Mouse (Mus musculus) left cerebral cortex, adult 11 months (tissue): ENCODE results near the gene Zfp950.

Source experiments
- DNase-seq: peaks from one replicate; pipeline ENCODE4 v3.0.0; 2022; ENCODE audit warnings: low spot score

Zfp950 gene

DNA sequence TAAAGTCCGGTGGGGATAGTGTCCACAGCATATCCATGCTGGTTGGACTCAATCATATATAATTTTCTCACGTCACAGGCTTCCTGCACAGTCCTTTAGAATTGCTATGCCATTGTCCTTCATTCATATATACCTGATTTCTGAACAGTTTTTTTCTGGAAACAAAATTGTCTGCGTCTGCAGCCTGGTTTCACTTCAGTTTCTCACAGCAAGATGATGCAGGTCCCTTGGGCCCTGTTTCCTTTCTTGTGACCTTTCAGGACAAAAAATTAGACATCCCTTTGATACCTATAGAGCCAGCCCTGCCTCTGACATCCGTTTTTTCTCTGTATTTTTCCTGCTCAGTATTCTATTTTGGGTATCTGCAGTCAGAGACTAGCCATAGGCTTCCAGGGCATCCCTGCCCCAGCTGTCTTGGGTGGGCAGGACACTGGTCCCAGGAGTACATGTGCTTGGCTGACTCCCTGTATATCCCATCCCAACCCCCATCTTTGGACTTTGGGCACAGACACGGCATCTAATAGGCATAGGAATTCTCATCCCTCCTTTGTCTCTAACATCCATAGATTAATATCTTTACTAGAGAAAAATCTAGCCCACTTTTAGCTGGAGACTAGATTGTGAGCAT, 83.7 kb downstream of the Zfp950 start:
- DNase-seq: no peak

DNA sequence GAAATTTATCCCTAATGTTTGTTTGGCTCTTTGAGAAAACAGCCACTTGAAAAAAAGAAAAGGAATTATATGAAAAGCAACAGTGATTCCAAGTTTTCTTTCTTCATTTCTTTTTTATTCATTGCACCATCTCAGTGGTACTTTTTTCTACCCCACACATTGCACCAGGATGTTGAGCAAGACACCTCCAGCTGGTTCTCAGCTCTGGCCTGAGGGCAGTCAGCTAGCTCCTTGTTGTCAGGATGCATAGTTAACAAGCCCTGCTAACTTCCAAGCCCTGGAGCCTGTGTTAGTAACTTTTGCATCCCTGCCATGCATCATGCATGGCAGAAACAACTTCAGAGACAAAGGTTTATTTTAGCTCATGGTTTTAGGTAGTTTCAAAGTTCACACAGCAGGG, 87.9 kb downstream of the Zfp950 start:
- no peak for DNase-seq

GRCm38 (mm10) chr19:61052008-61052407, 88.6 kb downstream of the Zfp950 start:
- DNase-seq: no peak

GRCm38 (mm10) chr19:61051151-61051550, 89.5 kb downstream of the Zfp950 start:
- no peak for DNase-seq

- DNase-seq: no peak
These were observed 91.2 kb downstream of the Zfp950 start for GRCm38 (mm10) chr19:61049413-61049812.

DNA sequence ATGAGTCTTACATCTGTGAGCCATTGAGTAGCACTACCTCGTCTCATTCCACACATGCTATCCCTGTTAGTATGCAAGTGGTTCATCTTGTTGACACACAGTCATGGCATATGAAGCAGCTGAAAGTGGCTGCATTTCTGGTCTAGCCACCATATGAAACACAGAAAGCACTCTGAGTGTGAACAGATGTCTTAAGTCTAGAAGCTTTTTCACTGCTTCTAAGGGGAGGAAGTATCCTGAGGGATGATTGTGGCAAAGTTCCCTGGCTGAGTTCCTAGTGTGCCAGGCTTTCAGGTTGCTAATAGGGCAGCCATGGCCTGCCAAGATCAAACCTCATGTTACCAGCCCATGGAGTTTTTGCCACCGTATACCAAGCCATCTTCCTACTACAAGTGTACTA, 92.0 kb downstream of the Zfp950 start:
- no peak for DNase-seq

DNA sequence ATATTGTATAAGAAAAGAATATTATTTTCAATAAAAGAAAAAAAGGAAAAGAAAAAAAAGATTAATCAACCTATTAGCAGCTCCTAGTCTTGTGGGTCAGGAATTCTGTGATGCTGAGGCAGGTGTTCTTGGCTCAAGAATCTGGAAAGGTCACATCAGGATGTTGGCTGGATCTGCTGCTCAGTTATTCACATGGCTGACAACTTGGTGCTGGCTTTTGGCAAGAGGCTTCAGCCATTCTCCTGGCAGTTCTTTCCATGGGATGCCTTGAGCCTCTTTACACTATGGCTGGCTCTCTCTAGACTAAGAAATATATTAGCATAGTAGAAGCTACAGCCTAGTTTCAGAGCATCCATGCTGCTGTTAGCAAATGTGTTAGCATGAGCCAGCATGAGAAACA, 101.5 kb downstream of the Zfp950 start:
- no peak for DNase-seq

GRCm38 (mm10) chr19:61031570-61031969, 109.1 kb downstream of the Zfp950 start:
- no peak for DNase-seq

- no peak for DNase-seq
These were observed 118.6 kb downstream of the Zfp950 start for GRCm38 (mm10) chr19:61021939-61022566.

- DNase-seq: no peak
These were observed 119.1 kb downstream of the Zfp950 start for GRCm38 (mm10) chr19:61021502-61021901.

- DNase-seq: no peak
These were observed 123.0 kb downstream of the Zfp950 start for GRCm38 (mm10) chr19:61017477-61018266.

GRCm38 (mm10) chr19:61009266-61009665, 131.4 kb downstream of the Zfp950 start:
- DNase-seq: no peak
